Mouse (Mus musculus) olfactory bulb, adult 2 months (tissue): ENCODE data around the gene Numbl. TPM values are rescaled to one million over a fixed set of nuclear protein-coding genes. Genes with fewer than 3 reads are reported as not detected.

Experiments used
- H3K27ac ChIP-seq: fragments of 200-500 bp; 2 replicates; pipeline ENCODE4 v1.5.1; 2012; ENCODE audit warnings: low read depth, low read length; ENCODE audit not compliant: insufficient read depth
- H3K4me1 ChIP-seq: fragments of 200-500 bp; 2 replicates; pipeline ENCODE4 v1.6.1; 2012; ENCODE audit warnings: low read length; ENCODE audit not compliant: control insufficient read depth, insufficient read depth
- H3K4me3 ChIP-seq: fragments of 200-500 bp; 2 replicates; pipeline ENCODE4 v1.5.1; 2012; ENCODE audit warnings: mild to moderate bottlenecking, low read depth, low read length, moderate library complexity; ENCODE audit not compliant: insufficient read depth
- CTCF ChIP-seq: fragments of 200-500 bp; IDR thresholded peaks from 2 replicates; pipeline ENCODE4 v1.5.1; 2012; ENCODE audit warnings: low read depth, mild to moderate bottlenecking, low read length, moderate library complexity; ENCODE audit not compliant: insufficient read depth
- POLR2A ChIP-seq: fragments of 200-500 bp; IDR thresholded peaks from 2 replicates; pipeline ENCODE4 v1.6.1; 2012; ENCODE audit warnings: mild to moderate bottlenecking, low read depth, low read length, moderate library complexity; ENCODE audit not compliant: insufficient read depth
- WGBS: fragments of 180-500 bp; shearing (Covaris S2); methylation state at CpG from one replicate; pipeline ENCODE4 v1.1.7; 2018; 5-methylcytosine and 5-hydroxymethylcytosine counted together
- polyA plus RNA-seq: library from polyadenylated mRNA; stranded (reverse); fragments of >200 nt; gene quantifications from 2 replicates; pipeline ENCODE4 v1.2.4, GENCODE M21; 2012; ENCODE audit warnings: low replicate concordance; ENCODE audit not compliant: missing spikeins, insufficient read depth, insufficient read length

Gene Numbl
- polyA plus RNA-seq: not detected in 2 replicates

GRCm38 (mm10) chr7:27258205-27258899 lies at the start of gene Numbl:
TSS of gene Numbl (plus strand) at chr7:27258433.
- Histone ChIP-seq H3K27ac (peak within 1 kb of the TSS; percentile 95), H3K4me1 (peaks cover 38% of the 10 kb centered on the region), H3K4me3 (peak within 1 kb of the TSS; percentile 81)
- WGBS: under 1% methylated on average over 47 of the region's 47 CpGs
- peak; percentile 36; the same call in 1 of the 2 replicates for TF ChIP-seq POLR2A
- TF ChIP-seq CTCF: no peak

GRCm38 (mm10) chr7:27212626-27213025 lies 45.6 kb upstream of the Numbl start:
- no peaks in the 10 kb centered on the region for H3K4me1 ChIP-seq
- no peak overlapping the region for H3K27ac ChIP-seq
- 70% methylated on average over 2 of the region's 2 CpGs for WGBS
- H3K4me3 ChIP-seq: no peak overlapping the region
- TF ChIP-seq CTCF (no peak), POLR2A (no peak)

- H3K4me1 ChIP-seq: peaks cover 2% of the 10 kb centered on the region; the same call in 1 of the 2 replicates
- H3K27ac ChIP-seq: no peak overlapping the region
- no peak overlapping the region for H3K4me3 ChIP-seq
- 87% methylated on average over 7 of the region's 7 CpGs for WGBS
- TF ChIP-seq CTCF: no peak
- TF ChIP-seq POLR2A: no peak
These were observed 39.6 kb upstream of the Numbl start for GRCm38 (mm10) chr7:27218586-27218985.

- Histone ChIP-seq H3K4me3 (no peak overlapping the region), H3K4me1 (peaks cover 4% of the 10 kb centered on the region), H3K27ac (no peak overlapping the region)
- WGBS: 85% methylated on average over 11 of the region's 11 CpGs
- TF ChIP-seq CTCF (no peak), POLR2A (no peak)
These were observed 38.3 kb upstream of the Numbl start for GRCm38 (mm10) chr7:27219937-27220336.

GRCm38 (mm10) chr7:27221939-27222338 lies 36.3 kb upstream of the Numbl start:
- no peak overlapping the region for H3K27ac ChIP-seq
- 48% methylated on average over 6 of the region's 6 CpGs for WGBS
- TF ChIP-seq POLR2A (no peak), CTCF (no peak)

GRCm38 (mm10) chr7:27222538-27222937 lies 35.7 kb upstream of the Numbl start:
- 74% methylated on average over 1 of the region's 1 CpGs for WGBS
- Histone ChIP-seq H3K4me1 (peaks cover 25% of the 10 kb centered on the region), H3K27ac (no peak overlapping the region), H3K4me3 (no peak overlapping the region)
- TF ChIP-seq POLR2A (no peak), CTCF (no peak)

More at GRCm38 (mm10) chr7:27221939-27222338, 36.3 kb upstream of the Numbl start:
- Histone ChIP-seq H3K4me3 (no peak overlapping the region), H3K4me1 (peaks cover 19% of the 10 kb centered on the region)

- Histone ChIP-seq H3K27ac (no peak overlapping the region), H3K4me3 (peak overlapping the region; percentile 23), H3K4me1 (peaks cover 30% of the 10 kb centered on the region)
- 40% methylated on average over 11 of the region's 11 CpGs for WGBS
- TF ChIP-seq POLR2A: no peak
These were observed 33.2 kb upstream of the Numbl start for GRCm38 (mm10) chr7:27224877-27225575.

GRCm38 (mm10) chr7:27227276-27227675 lies 31.0 kb upstream of the Numbl start:
- peak overlapping the region; percentile 91 for H3K4me3 ChIP-seq
- H3K4me1 ChIP-seq: peaks cover 39% of the 10 kb centered on the region
- TF ChIP-seq CTCF (no peak), POLR2A (no peak)
- 21% methylated on average over 9 of the region's 9 CpGs for WGBS
- no peak overlapping the region for H3K27ac ChIP-seq

GRCm38 (mm10) chr7:27227676-27228075 lies 30.6 kb upstream of the Numbl start:
- H3K27ac ChIP-seq: peak overlapping the region; percentile 55; the same call in 1 of the 2 replicates
- H3K4me1 ChIP-seq: peaks cover 42% of the 10 kb centered on the region
- 2% methylated on average over 10 of the region's 10 CpGs for WGBS
- TF ChIP-seq POLR2A (no peak), CTCF (no peak)
- peak overlapping the region; percentile 91 for H3K4me3 ChIP-seq
